Mouse (Mus musculus): Measurements from ENCODE around the gene Tspan3.

GRCm38 (mm10) chr9:56133970-56134369, 31.3 kb downstream of the Tspan3 start:
- TF ChIP-seq CTCF (IDR thresholded peaks at IDR 0.05; ENCODE audit: borderline replicate concordance, extremely low read depth, insufficient read depth, insufficient read length) (no peak), POLR2A (IDR thresholded peaks at IDR 0.05; ENCODE audit: borderline replicate concordance, extremely low read depth, insufficient read depth, insufficient read length, poor library complexity, severe bottlenecking) (no peak)

All from brain, embryonic 14.5 days (tissue).